Mouse (Mus musculus): ENCODE measurements at regions not wholly inside any gene's neighbourhood (a gene's known extent, or its start where the extent isn't known, plus 50 kb on each side); places are given as distances from the start of the nearest gene placed in this dataset.

- no peak overlapping the region for H3K27ac ChIP-seq (ENCODE audit: insufficient read depth, low read length)
- H3K4me3 ChIP-seq (ENCODE audit: insufficient read depth, low read length), result no peak overlapping the region
- TF ChIP-seq POLR2A (IDR thresholded peaks at IDR 0.05; ENCODE audit: extremely low read depth, insufficient read depth, low read length) (no peak), CTCF (IDR thresholded peaks at IDR 0.05; ENCODE audit: extremely low read depth, insufficient read depth, low read length) (no peak)
- no peaks in the 10 kb centered on the region for H3K4me1 ChIP-seq (ENCODE audit: control insufficient read depth, insufficient read depth, low read length)
These were observed 343.9 kb downstream of the Basp1 start for GRCm38 (mm10) chr15:25069701-25070100.

GRCm38 (mm10) chr15:25059347-25059746, 354.2 kb downstream of the Basp1 start:
- Histone ChIP-seq H3K4me3 (ENCODE audit: insufficient read depth, low read length) (no peak overlapping the region), H3K4me1 (ENCODE audit: control insufficient read depth, insufficient read depth, low read length) (no peaks in the 10 kb centered on the region), H3K27ac (ENCODE audit: insufficient read depth, low read length) (no peak overlapping the region)
- TF ChIP-seq CTCF (IDR thresholded peaks at IDR 0.05; ENCODE audit: extremely low read depth, insufficient read depth, low read length), result no peak
- no peak for TF ChIP-seq POLR2A (IDR thresholded peaks at IDR 0.05; ENCODE audit: extremely low read depth, insufficient read depth, low read length)

GRCm38 (mm10) chr15:25047875-25048274, 365.7 kb downstream of the Basp1 start:
- H3K27ac ChIP-seq (ENCODE audit: insufficient read depth, low read length), result no peak overlapping the region
- no peaks in the 10 kb centered on the region for H3K4me1 ChIP-seq (ENCODE audit: control insufficient read depth, insufficient read depth, low read length)
- no peak overlapping the region for H3K4me3 ChIP-seq (ENCODE audit: insufficient read depth, low read length)
- TF ChIP-seq POLR2A (IDR thresholded peaks at IDR 0.05; ENCODE audit: extremely low read depth, insufficient read depth, low read length), result no peak
- peak; percentile 46; the same call in 1 of the 2 replicates for TF ChIP-seq CTCF (IDR thresholded peaks at IDR 0.05; ENCODE audit: extremely low read depth, insufficient read depth, low read length)

- Histone ChIP-seq H3K4me1 (ENCODE audit: control insufficient read depth, insufficient read depth, low read length) (no peaks in the 10 kb centered on the region), H3K27ac (ENCODE audit: insufficient read depth, low read length) (no peak overlapping the region), H3K4me3 (ENCODE audit: insufficient read depth, low read length) (no peak overlapping the region)
- TF ChIP-seq CTCF (IDR thresholded peaks at IDR 0.05; ENCODE audit: extremely low read depth, insufficient read depth, low read length) (no peak), POLR2A (IDR thresholded peaks at IDR 0.05; ENCODE audit: extremely low read depth, insufficient read depth, low read length) (no peak)
These were observed 366.9 kb downstream of the Basp1 start for GRCm38 (mm10) chr15:25046514-25047138.

- TF ChIP-seq POLR2A (IDR thresholded peaks at IDR 0.05; ENCODE audit: extremely low read depth, insufficient read depth, low read length) (no peak), CTCF (IDR thresholded peaks at IDR 0.05; ENCODE audit: extremely low read depth, insufficient read depth, low read length) (no peak)
- H3K4me3 ChIP-seq (ENCODE audit: insufficient read depth, low read length), result no peak overlapping the region
- H3K4me1 ChIP-seq (ENCODE audit: control insufficient read depth, insufficient read depth, low read length), result no peaks in the 10 kb centered on the region
- H3K27ac ChIP-seq (ENCODE audit: insufficient read depth, low read length), result no peak overlapping the region
These were observed 377.3 kb downstream of the Basp1 start for GRCm38 (mm10) chr15:25036231-25036630.

GRCm38 (mm10) chr15:25027865-25028264, 385.7 kb downstream of the Basp1 start:
- Histone ChIP-seq H3K27ac (ENCODE audit: insufficient read depth, low read length) (no peak overlapping the region), H3K4me3 (ENCODE audit: insufficient read depth, low read length) (no peak overlapping the region), H3K4me1 (ENCODE audit: control insufficient read depth, insufficient read depth, low read length) (no peaks in the 10 kb centered on the region)
- TF ChIP-seq CTCF (IDR thresholded peaks at IDR 0.05; ENCODE audit: extremely low read depth, insufficient read depth, low read length) (no peak), POLR2A (IDR thresholded peaks at IDR 0.05; ENCODE audit: extremely low read depth, insufficient read depth, low read length) (no peak)

- Histone ChIP-seq H3K4me1 (ENCODE audit: control insufficient read depth, insufficient read depth, low read length) (no peaks in the 10 kb centered on the region), H3K27ac (ENCODE audit: insufficient read depth, low read length) (peak overlapping the region; percentile 31), H3K4me3 (ENCODE audit: insufficient read depth, low read length) (peak overlapping the region; percentile 54)
- TF ChIP-seq CTCF (IDR thresholded peaks at IDR 0.05; ENCODE audit: extremely low read depth, insufficient read depth, low read length) (no peak), POLR2A (IDR thresholded peaks at IDR 0.05; ENCODE audit: extremely low read depth, insufficient read depth, low read length) (peak; percentile 46; the same call in 1 of the 2 replicates)
These were observed 386.6 kb downstream of the Basp1 start for GRCm38 (mm10) chr15:25026786-25027461.

- TF ChIP-seq POLR2A (IDR thresholded peaks at IDR 0.05; ENCODE audit: extremely low read depth, insufficient read depth, low read length), result no peak
- TF ChIP-seq CTCF (IDR thresholded peaks at IDR 0.05; ENCODE audit: extremely low read depth, insufficient read depth, low read length), result no peak
- H3K27ac ChIP-seq (ENCODE audit: insufficient read depth, low read length), result no peak overlapping the region
These were observed 387.2 kb downstream of the Basp1 start for GRCm38 (mm10) chr15:25026351-25026750.

GRCm38 (mm10) chr15:25020916-25021315, 392.6 kb downstream of the Basp1 start:
- Histone ChIP-seq H3K27ac (ENCODE audit: insufficient read depth, low read length) (no peak overlapping the region), H3K4me1 (ENCODE audit: control insufficient read depth, insufficient read depth, low read length) (peaks cover 2% of the 10 kb centered on the region; the same call in 1 of the 2 replicates), H3K4me3 (ENCODE audit: insufficient read depth, low read length) (no peak overlapping the region)
- TF ChIP-seq POLR2A (IDR thresholded peaks at IDR 0.05; ENCODE audit: extremely low read depth, insufficient read depth, low read length) (no peak), CTCF (IDR thresholded peaks at IDR 0.05; ENCODE audit: extremely low read depth, insufficient read depth, low read length) (no peak)

More at GRCm38 (mm10) chr15:25026351-25026750, 387.2 kb downstream of the Basp1 start:
- Histone ChIP-seq H3K4me1 (ENCODE audit: control insufficient read depth, insufficient read depth, low read length) (no peaks in the 10 kb centered on the region), H3K4me3 (ENCODE audit: insufficient read depth, low read length) (peak overlapping the region; percentile 54; the same call in 1 of the 2 replicates)
